Mouse (Mus musculus): Measurements from ENCODE around the gene Ivns1abp. TPM values are rescaled to one million over a fixed set of nuclear protein-coding genes. Genes with fewer than 3 reads are reported as not detected.

The Ivns1abp gene
- total and polyA plus RNA-seq, 3 experiments, result 77.6 to 216 (median 197) TPM

- no peak overlapping the region for H3K27ac ChIP-seq (ENCODE audit: insufficient read depth, low read depth)
- DNase-seq (ENCODE audit: extremely low read depth), result no peak
- no peak overlapping the region for H3K4me3 ChIP-seq (replicated peaks in 1 of 3; ENCODE audit: low read depth in 2 of 3, low read length in 2 of 3, poor library complexity in 1 of 3)
- H3K4me1 ChIP-seq (ENCODE audit: control insufficient read depth in 1 of 2, insufficient read depth in 2 of 2), result peaks cover 11 to 26% of the 10 kb centered on the region in 2 experiments; a peak in 3 of 4 replicates
- no peaks in the 10 kb centered on the region for H3K79me2 ChIP-seq (replicated peaks; ENCODE audit: control insufficient read depth, extremely low read depth, insufficient read depth, poor library complexity, severe bottlenecking)
- in situ Hi-C loops (cut with MboI; ENCODE audit: low pct_ligation_motif_present, low pct_unique_long_range_greater_than_20kb, low sequenced_read_pairs) (no loop called here), dilution Hi-C loops (cut with MboI; ENCODE audit: extremely low pct_ligation_motif_present, extremely low pct_unique_long_range_greater_than_20kb, low sequenced_read_pairs) (no loop called here)
- no peak overlapping the region for H3K9ac ChIP-seq (ENCODE audit: insufficient read depth, low read depth)
- H3K9me3 ChIP-seq (replicated peaks; ENCODE audit: low read length), result no peaks in the 10 kb centered on the region
- H3K36me3 ChIP-seq (replicated peaks in 1 of 2; ENCODE audit: control insufficient read depth in 1 of 2, insufficient read depth in 1 of 2, low read length in 1 of 2), result peaks cover 46 to 55% of the 10 kb centered on the region in 2 experiments
- no peaks in the 10 kb centered on the region for H3K27me3 ChIP-seq (replicated peaks)
- TF ChIP-seq NELFE (IDR thresholded peaks at IDR 0.05; ENCODE audit: low read depth, low read length) (no peak), HCFC1 (IDR thresholded peaks at IDR 0.05; ENCODE audit: low read depth, low read length) (no peak), CHD2 (IDR thresholded peaks at IDR 0.05; ENCODE audit: low read length) (no peak), BHLHE40 (IDR thresholded peaks at IDR 0.05; ENCODE audit: low read depth, low read length) (no peak), SIN3A (IDR thresholded peaks at IDR 0.05; ENCODE audit: low read length) (no peak), JUN (IDR thresholded peaks at IDR 0.05; ENCODE audit: insufficient read depth, low read depth, low read length) (no peak), MEF2A (IDR thresholded peaks at IDR 0.05; ENCODE audit: borderline replicate concordance, low read depth, low read length) (no peak)
- H3K4me2 ChIP-seq (ENCODE audit: insufficient read depth, low read depth, poor library complexity, severe bottlenecking), result no peak overlapping the region
Measured at GRCm38 (mm10) chr1:151368444-151368843, 24.2 kb downstream of the Ivns1abp start.

DNA sequence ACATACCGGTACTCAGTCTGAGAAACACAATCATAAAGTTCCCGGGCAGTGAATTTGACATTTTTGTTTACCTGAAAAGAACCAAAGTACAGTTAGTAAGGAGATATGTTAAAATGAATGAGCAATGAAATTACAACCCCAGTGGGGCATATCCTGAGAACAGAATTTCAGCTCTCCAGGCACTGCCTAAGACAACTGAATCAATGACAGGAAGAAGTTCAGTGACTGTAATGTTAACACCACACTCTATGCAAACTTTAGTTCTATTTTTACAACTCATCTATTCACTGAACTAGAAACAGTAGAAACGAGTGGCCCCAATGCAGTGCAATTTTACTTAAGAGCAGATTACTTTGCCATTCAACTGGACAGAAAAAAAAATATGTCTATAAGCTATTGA, 26.3 kb downstream of the Ivns1abp start:
- no peaks in the 10 kb centered on the region for H3K79me2 ChIP-seq (replicated peaks; ENCODE audit: control insufficient read depth, extremely low read depth, insufficient read depth, poor library complexity, severe bottlenecking)
- H3K4me3 ChIP-seq (replicated peaks in 1 of 3; ENCODE audit: low read depth in 2 of 3, low read length in 2 of 3, poor library complexity in 1 of 3), result no peak overlapping the region
- peak; percentile 41 for DNase-seq (ENCODE audit: extremely low read depth)
- H3K4me2 ChIP-seq (ENCODE audit: insufficient read depth, low read depth, poor library complexity, severe bottlenecking), result peak overlapping the region; percentile 45; the same call in 1 of the 2 replicates
- no peaks in the 10 kb centered on the region for H3K27me3 ChIP-seq (replicated peaks)
- H3K27ac ChIP-seq (ENCODE audit: insufficient read depth, low read depth), result peak overlapping the region; percentile 90
- dilution Hi-C loops (cut with MboI; ENCODE audit: extremely low pct_ligation_motif_present, extremely low pct_unique_long_range_greater_than_20kb, low sequenced_read_pairs), result no loop called here
- in situ Hi-C loops (cut with MboI; ENCODE audit: low pct_ligation_motif_present, low pct_unique_long_range_greater_than_20kb, low sequenced_read_pairs), result no loop called here
- peaks cover 11 to 26% of the 10 kb centered on the region in 2 experiments; a peak in 3 of 4 replicates for H3K4me1 ChIP-seq (ENCODE audit: control insufficient read depth in 1 of 2, insufficient read depth in 2 of 2)
- H3K9me3 ChIP-seq (replicated peaks; ENCODE audit: low read length), result no peaks in the 10 kb centered on the region
- TF ChIP-seq GABPA (IDR thresholded peaks at IDR 0.05; ENCODE audit: insufficient replicate concordance, low read depth, low read length), result no peak
- 0 out of 2 replicates have a peak, but pooled peaks have one; percentile 38 for TF ChIP-seq TBP (conservative IDR thresholded peaks at IDR 0.05; ENCODE audit: low read depth, low read length)
- TF ChIP-seq MEF2A (IDR thresholded peaks at IDR 0.05; ENCODE audit: borderline replicate concordance, low read depth, low read length), result peak; percentile 62; the same call in 1 of the 2 replicates
- peaks cover 30 to 41% of the 10 kb centered on the region in 2 experiments for H3K36me3 ChIP-seq (replicated peaks in 1 of 2; ENCODE audit: control insufficient read depth in 1 of 2, insufficient read depth in 1 of 2, low read length in 1 of 2)
- 0 out of 2 replicates have a peak overlapping the region, but pooled peaks have one; percentile 26 for H3K9ac ChIP-seq (ENCODE audit: insufficient read depth, low read depth)

GRCm38 (mm10) chr1:151371543-151371942, 27.3 kb downstream of the Ivns1abp start:
- Histone ChIP-seq H3K4me3 (replicated peaks in 1 of 3; ENCODE audit: low read depth in 2 of 3, low read length in 2 of 3, poor library complexity in 1 of 3) (no peak overlapping the region), H3K27me3 (replicated peaks) (no peaks in the 10 kb centered on the region), H3K9me3 (replicated peaks; ENCODE audit: low read length) (no peaks in the 10 kb centered on the region), H3K4me2 (ENCODE audit: insufficient read depth, low read depth, poor library complexity, severe bottlenecking) (peak overlapping the region; percentile 74; the same call in 1 of the 2 replicates), H3K9ac (ENCODE audit: insufficient read depth, low read depth) (no peak overlapping the region), H3K4me1 (ENCODE audit: control insufficient read depth in 1 of 2, insufficient read depth in 2 of 2) (peaks cover 11 to 26% of the 10 kb centered on the region in 2 experiments; a peak in 3 of 4 replicates), H3K27ac (ENCODE audit: insufficient read depth, low read depth) (peak overlapping the region; percentile 73), H3K79me2 (replicated peaks; ENCODE audit: control insufficient read depth, extremely low read depth, insufficient read depth, poor library complexity, severe bottlenecking) (no peaks in the 10 kb centered on the region), H3K36me3 (replicated peaks in 1 of 2; ENCODE audit: control insufficient read depth in 1 of 2, insufficient read depth in 1 of 2, low read length in 1 of 2) (peaks cover 20 to 31% of the 10 kb centered on the region in 2 experiments)
- 0 out of 2 replicates have a peak, but pooled peaks have one; percentile 27 for TF ChIP-seq ETS1 (conservative IDR thresholded peaks at IDR 0.05; ENCODE audit: low read depth, low read length)
- peak; percentile 99 for TF ChIP-seq MEF2A (IDR thresholded peaks at IDR 0.05; ENCODE audit: borderline replicate concordance, low read depth, low read length)
- TF ChIP-seq MAZ (IDR thresholded peaks at IDR 0.05; ENCODE audit: low read depth, low read length), result no peak
- peak; percentile 51; the same call in 1 of the 2 replicates for TF ChIP-seq JUND (conservative IDR thresholded peaks at IDR 0.05; ENCODE audit: low read depth, low read length)
- TF ChIP-seq PAX5 (IDR thresholded peaks at IDR 0.05; ENCODE audit: low read length), result no peak
- TF ChIP-seq TBP (conservative IDR thresholded peaks at IDR 0.05; ENCODE audit: low read depth, low read length), result peak; percentile 88
- TF ChIP-seq JUN (IDR thresholded peaks at IDR 0.05; ENCODE audit: insufficient read depth, low read depth, low read length), result peak; percentile 75
- in situ Hi-C loops (cut with MboI; ENCODE audit: low pct_ligation_motif_present, low pct_unique_long_range_greater_than_20kb, low sequenced_read_pairs), result no loop called here
- DNase-seq (ENCODE audit: extremely low read depth), result peak; percentile 73
- dilution Hi-C loops (cut with MboI; ENCODE audit: extremely low pct_ligation_motif_present, extremely low pct_unique_long_range_greater_than_20kb, low sequenced_read_pairs), result no loop called here
